Mouse (Mus musculus) embryonic facial prominence, embryonic 13.5 days (tissue): ENCODE data around the gene Khsrp. TPM values are rescaled to one million over a fixed set of nuclear protein-coding genes. Genes with fewer than 3 reads are reported as not detected.

Source experiments
- ATAC-seq: fragments of 200-750 bp; cut with Nextera tagmentation; 2 replicates; pipeline ENCODE4 v1.8.0; 2017; ENCODE audit warnings: low read depth; ENCODE audit not compliant: insufficient number of reproducible peaks, insufficient read depth, low FRiP score, low TSS enrichment
- H3K27ac ChIP-seq: fragments of 300-500 bp; sonication (generic); 2 replicates; pipeline ENCODE4 v1.5.1; 2015; ENCODE audit warnings: moderate library complexity, mild to moderate bottlenecking, inconsistent platforms
- H3K27me3 ChIP-seq: fragments of 300-500 bp; sonication (generic); 2 replicates; pipeline ENCODE4 v1.6.1; 2015; ENCODE audit warnings: mild to moderate bottlenecking, inconsistent platforms
- H3K36me3 ChIP-seq: fragments of 300-500 bp; sonication (generic); 2 replicates; pipeline ENCODE4 v1.6.1; 2015; ENCODE audit warnings: mild to moderate bottlenecking, inconsistent platforms
- H3K4me1 ChIP-seq: fragments of 300-500 bp; sonication (generic); 2 replicates; pipeline ENCODE4 v1.6.1; 2015; ENCODE audit warnings: inconsistent platforms
- H3K4me2 ChIP-seq: fragments of 300-500 bp; sonication (generic); 2 replicates; pipeline ENCODE4 v1.6.1; 2015; ENCODE audit warnings: moderate library complexity, mild to moderate bottlenecking, inconsistent platforms
- H3K4me3 ChIP-seq: fragments of 300-500 bp; sonication (generic); 2 replicates; pipeline ENCODE4 v1.5.1; 2015; ENCODE audit warnings: mild to moderate bottlenecking, inconsistent platforms
- H3K9ac ChIP-seq: fragments of 300-500 bp; sonication (generic); 2 replicates; pipeline ENCODE4 v1.6.1; 2015; ENCODE audit warnings: mild to moderate bottlenecking, inconsistent platforms
- H3K9me3 ChIP-seq: fragments of 300-500 bp; sonication (generic); 2 replicates; pipeline ENCODE4 v1.6.1; 2016; ENCODE audit warnings: inconsistent platforms
- WGBS: fragments of 180-500 bp; shearing (Covaris S2); methylation state at CpG from one replicate; pipeline ENCODE4 v1.1.7; 2015; ENCODE audit warnings: mixed read lengths; 5-methylcytosine and 5-hydroxymethylcytosine counted together
- polyA plus RNA-seq: library from polyadenylated mRNA; unstranded; fragments of >200 nt; fragmentation: Nextera tagmentation; extraction: Ambion mirVana; gene quantifications from 2 replicates; pipeline ENCODE4 v1.2.1, GENCODE M21; 2015

Gene Khsrp
- 45.7 and 49.8 TPM in 2 replicates for polyA plus RNA-seq

DNA sequence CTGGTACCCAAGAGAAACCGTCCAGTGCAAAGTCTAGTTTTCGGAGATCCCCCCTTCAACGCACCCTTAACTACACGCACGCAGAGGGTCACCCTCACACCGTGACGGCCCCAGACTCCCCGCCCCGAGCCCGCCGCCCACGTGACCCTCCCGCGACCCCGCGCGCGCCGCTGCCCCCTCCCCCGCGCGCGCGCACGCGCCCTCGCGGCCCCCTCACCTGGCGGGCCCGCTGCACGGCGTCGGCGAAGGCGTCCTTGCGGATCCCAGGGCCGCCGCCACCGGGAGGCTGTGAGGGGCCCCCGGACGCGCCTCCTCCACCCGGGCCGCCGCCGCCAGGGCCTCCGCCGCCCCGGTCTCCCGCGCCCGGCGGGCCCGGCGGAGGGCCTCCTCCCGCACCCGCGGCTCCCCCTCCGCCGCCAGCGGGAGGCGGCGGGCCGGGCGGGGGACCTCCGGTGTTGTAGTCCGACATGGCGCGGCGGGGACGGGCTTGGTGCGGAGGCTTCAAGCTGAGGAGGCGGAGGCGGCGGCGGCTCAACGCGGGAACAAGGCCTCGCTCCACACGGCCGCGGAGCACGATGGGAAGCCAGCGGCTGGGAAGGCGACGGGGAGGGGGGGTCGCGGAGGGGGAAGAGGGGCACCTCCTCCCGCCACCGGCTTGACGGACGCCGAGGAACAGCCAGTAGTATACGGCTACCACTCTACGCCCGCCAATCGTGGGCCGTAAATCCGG is at the start of gene Khsrp:
Gene Khsrp (minus strand): TSS at position 592 of the 730 bp plus-strand sequence.
- H3K36me3 ChIP-seq = peaks cover 31% of the 10 kb centered on the region
- WGBS = under 1% methylated on average over 74 of the region's 99 CpGs
- peak within 1 kb of the TSS; percentile 99 for H3K9ac ChIP-seq
- H3K4me1 ChIP-seq = peaks cover 17% of the 10 kb centered on the region
- peak within 1 kb of the TSS; percentile 94 for H3K27ac ChIP-seq
- peak within 1 kb of the TSS; percentile 92 for H3K4me2 ChIP-seq
- H3K4me3 ChIP-seq = peak within 1 kb of the TSS; percentile 90
- no peak for ATAC-seq
- H3K9me3 ChIP-seq = no peaks in the 10 kb centered on the region
- H3K27me3 ChIP-seq = 0 out of 2 replicates have a peak, but pooled peaks cover 3% of the 10 kb centered on the region

DNA sequence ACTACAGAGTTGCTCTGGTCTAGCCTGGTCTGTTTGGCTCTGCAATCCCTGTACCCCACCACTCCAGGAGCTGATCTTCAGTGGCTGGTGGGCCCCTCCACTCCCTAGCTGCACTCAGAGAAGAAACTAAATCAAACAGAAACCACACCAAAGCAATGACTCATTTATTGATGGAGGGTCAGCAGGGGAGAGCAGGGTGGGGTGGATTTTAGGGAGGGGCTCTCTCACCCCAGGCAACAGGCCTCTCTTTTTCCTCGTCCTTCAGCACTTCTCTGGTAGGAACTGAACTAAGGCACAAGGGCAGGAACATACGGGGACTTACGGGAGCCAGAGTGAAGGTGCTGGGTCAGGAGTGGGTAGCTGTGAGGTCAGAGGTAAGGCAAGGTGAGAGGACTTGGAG is 48.6 kb upstream of the Khsrp start:
- ATAC-seq = no peak
- 68% methylated on average over 3 of the region's 3 CpGs for WGBS
- no peaks in the 10 kb centered on the region for H3K9me3 ChIP-seq

DNA sequence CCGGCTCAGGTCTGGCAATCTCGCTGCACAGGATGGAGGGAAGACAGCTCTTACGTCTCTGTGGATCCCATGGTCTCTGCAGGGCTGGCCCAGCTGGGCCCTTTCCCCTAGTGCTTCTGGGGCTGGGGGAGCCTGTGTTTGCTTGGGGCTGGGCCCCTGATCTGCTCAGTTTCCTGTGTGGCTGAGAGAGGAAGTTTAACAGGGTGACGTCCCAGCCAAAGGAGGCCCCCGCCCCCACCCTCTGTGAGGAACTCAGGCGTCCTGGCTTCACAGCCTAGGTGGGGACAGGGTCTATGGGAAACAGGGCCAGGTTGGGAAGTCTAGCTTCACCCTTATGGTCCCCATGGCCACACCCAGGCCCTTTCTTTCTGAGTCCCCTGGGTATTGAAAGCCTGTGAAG is 47.0 kb upstream of the Khsrp start, which contains the start of gene Dennd1c:
Gene Dennd1c (minus strand): TSS at position 179 of the 400 bp plus-strand sequence.
- Histone ChIP-seq H3K9me3 (no peaks in the 10 kb centered on the region), H3K27me3 (no peaks in the 10 kb centered on the region), H3K27ac (no peak within 1 kb of the TSS), H3K36me3 (no peaks in the 10 kb centered on the region), H3K4me1 (no peaks in the 10 kb centered on the region), H3K4me3 (no peak within 1 kb of the TSS), H3K9ac (no peak within 1 kb of the TSS), H3K4me2 (no peak within 1 kb of the TSS)
- WGBS = 48% methylated on average over 6 of the region's 6 CpGs
- no peak for ATAC-seq

More for the DNA sequence above, 48.6 kb upstream of the Khsrp start:
- no peaks in the 10 kb centered on the region for H3K36me3 ChIP-seq
- 0 out of 2 replicates have a peak, but pooled peaks cover 4% of the 10 kb centered on the region for H3K27me3 ChIP-seq
- H3K4me1 ChIP-seq = no peaks in the 10 kb centered on the region
- H3K9ac ChIP-seq = no peak overlapping the region
- H3K4me3 ChIP-seq = no peak overlapping the region
- no peak overlapping the region for H3K27ac ChIP-seq
- H3K4me2 ChIP-seq = no peak overlapping the region

DNA sequence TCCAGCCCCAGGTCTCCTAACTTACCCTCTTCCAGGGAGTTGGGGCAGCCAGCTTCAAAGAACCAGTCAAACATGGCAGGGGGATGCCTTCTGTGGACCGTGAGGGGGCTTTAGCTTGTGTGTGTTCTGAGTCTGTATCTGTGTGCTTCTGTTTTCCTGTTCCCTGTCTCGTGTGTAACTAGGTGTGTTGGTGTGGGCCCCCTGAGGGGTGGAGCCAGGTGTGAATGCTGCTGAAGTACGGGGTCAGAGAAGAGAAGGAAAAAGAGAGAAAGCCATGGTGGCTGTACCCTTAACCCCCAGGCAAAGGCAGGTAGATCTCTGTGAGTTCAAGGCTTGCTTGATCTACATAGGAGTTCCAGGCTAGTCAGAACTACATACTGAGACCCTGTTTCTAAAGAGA is 45.6 kb upstream of the Khsrp start:
- no peak for ATAC-seq
- H3K27me3 ChIP-seq = no peaks in the 10 kb centered on the region; the same call in 1 of the 2 replicates

DNA sequence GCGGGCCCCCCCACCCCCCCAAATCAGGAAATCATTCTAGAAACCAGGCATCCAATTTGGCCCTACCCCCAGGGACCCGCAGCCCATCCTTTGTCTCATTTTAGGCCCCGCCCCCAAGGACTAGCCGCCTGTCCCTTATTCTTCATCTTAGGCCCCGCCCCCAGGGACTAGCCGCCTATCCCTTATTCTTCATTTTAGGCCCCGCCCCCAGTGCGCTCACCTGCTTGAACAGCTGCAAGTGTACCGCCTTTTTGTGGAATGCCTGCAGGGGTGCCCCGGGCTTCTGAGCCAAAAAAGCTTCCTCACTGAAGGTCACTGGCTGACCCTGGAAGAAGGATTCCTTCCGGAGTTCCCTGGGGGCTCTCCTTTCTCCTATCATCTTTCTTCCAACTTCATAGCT is 39.4 kb upstream of the Khsrp start:
- Histone ChIP-seq H3K4me3 (peak overlapping the region; percentile 9; the same call in 1 of the 2 replicates), H3K9ac (no peak overlapping the region), H3K36me3 (no peaks in the 10 kb centered on the region), H3K27me3 (peaks cover 29% of the 10 kb centered on the region), H3K27ac (no peak overlapping the region), H3K4me2 (peak overlapping the region; percentile 14; the same call in 1 of the 2 replicates), H3K9me3 (no peaks in the 10 kb centered on the region), H3K4me1 (no peaks in the 10 kb centered on the region)
- WGBS = 3% methylated on average over 11 of the region's 11 CpGs
- 0 out of 2 replicates have a peak, but pooled peaks have one; percentile 56 for ATAC-seq

More for the DNA sequence above, 45.6 kb upstream of the Khsrp start:
- no peaks in the 10 kb centered on the region for H3K9me3 ChIP-seq
- no peak overlapping the region for H3K4me3 ChIP-seq
- no peak overlapping the region for H3K4me2 ChIP-seq
- H3K4me1 ChIP-seq = no peaks in the 10 kb centered on the region
- H3K27ac ChIP-seq = no peak overlapping the region
- WGBS = 56% methylated on average over 3 of the region's 3 CpGs
- no peak overlapping the region for H3K9ac ChIP-seq
- H3K36me3 ChIP-seq = no peaks in the 10 kb centered on the region

DNA sequence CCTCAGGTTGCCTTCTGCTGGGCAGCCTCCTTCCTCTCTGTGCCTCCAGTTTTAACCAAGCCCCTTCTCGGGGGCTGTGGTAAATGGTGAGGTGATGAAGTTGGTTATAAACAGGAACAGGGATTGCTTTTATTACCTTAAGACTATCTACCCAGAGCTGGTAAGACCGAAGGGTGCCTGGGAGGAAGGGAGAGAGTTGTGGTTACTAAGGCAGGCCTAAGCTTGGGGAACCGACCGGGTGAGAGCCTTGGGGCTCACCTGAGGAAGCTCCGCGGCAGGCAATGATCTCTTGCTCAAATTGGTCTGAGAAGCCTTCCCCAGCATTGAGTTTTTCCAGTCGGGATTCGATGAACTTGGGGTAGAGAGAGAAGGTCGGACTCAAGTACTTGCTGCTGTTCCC is 39.0 kb upstream of the Khsrp start:
- Histone ChIP-seq H3K4me2 (peak overlapping the region; percentile 14), H3K9ac (no peak overlapping the region), H3K36me3 (no peaks in the 10 kb centered on the region), H3K9me3 (no peaks in the 10 kb centered on the region), H3K27me3 (peaks cover 32% of the 10 kb centered on the region), H3K4me3 (peak overlapping the region; percentile 9; the same call in 1 of the 2 replicates), H3K27ac (no peak overlapping the region), H3K4me1 (no peaks in the 10 kb centered on the region)
- no peak for ATAC-seq
- WGBS = 11% methylated on average over 9 of the region's 9 CpGs

DNA sequence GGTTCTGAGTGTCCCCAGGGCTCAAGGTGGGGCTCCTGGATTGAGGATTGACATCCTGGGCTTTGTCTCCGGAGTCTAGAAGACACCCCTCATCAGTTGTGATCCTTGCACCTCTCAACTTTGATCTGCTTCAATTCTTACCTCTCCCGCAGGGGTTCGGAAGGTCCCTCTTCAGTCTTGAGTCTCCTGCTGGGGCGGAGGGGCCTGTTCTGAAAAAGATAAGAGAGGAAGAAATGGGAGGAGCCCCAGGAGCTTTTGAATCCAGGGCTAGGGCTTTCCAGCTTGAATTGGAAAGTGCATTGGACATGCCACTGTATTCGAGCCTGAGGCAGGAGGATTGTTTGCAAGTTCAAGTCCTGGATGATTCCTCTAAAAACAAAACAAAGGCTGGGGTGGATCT is 35.6 kb upstream of the Khsrp start:
- Histone ChIP-seq H3K27me3 (peaks cover 64% of the 10 kb centered on the region), H3K9me3 (no peaks in the 10 kb centered on the region), H3K9ac (no peak overlapping the region), H3K4me1 (peaks cover 4% of the 10 kb centered on the region; the same call in 1 of the 2 replicates), H3K4me2 (no peak overlapping the region), H3K4me3 (no peak overlapping the region), H3K27ac (no peak overlapping the region), H3K36me3 (no peaks in the 10 kb centered on the region)
- WGBS = 66% methylated on average over 5 of the region's 5 CpGs
- ATAC-seq = no peak

DNA sequence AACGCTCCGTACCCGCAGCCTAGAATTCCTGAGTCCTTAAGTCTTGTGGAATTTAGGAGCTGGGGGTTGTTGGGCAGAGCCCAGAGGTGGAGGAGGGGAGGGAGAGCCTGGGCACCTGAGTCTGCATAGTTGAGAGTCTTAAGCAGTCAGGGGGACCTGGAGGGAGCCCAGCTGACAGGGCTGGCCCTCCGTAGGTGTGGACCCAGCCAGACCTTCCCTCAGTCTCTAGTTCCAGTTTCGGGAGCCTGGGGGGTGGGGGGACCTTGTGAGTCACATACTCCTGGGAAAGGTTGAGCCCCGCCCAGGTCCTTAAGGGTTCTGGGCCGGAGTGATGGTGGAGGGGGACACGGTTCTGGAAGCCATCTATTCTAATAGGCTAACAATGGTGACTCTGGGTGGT is 31.7 kb upstream of the Khsrp start:
- peaks cover 65% of the 10 kb centered on the region for H3K27me3 ChIP-seq
- 7% methylated on average over 8 of the region's 8 CpGs for WGBS

DNA sequence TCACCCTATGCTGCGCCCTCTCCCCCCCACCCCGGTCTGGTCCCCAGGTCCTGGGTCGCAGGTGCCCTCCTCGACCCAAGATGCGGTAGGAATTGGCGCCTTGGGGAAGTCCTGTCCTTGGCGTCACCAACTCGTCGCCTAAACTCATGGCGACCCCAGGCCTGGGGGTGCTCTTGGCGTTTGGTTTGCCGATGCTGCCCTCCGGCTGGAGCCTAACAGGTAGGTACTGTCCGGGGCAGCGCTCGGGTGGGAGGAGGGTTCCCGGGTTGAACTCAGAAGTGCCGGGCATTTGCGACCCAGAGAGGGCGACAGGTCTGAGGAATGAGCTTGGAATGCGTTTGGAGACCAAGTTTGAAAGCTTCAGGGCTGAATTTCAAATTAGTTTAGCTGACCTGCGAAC is 31.2 kb upstream of the Khsrp start:
- H3K36me3 ChIP-seq = no peaks in the 10 kb centered on the region
- H3K9ac ChIP-seq = peak overlapping the region; percentile 32; the same call in 1 of the 2 replicates
- H3K9me3 ChIP-seq = no peaks in the 10 kb centered on the region
- 1% methylated on average over 22 of the region's 22 CpGs for WGBS
- no peak for ATAC-seq
- H3K4me1 ChIP-seq = peaks cover 22% of the 10 kb centered on the region
- peak overlapping the region; percentile 38 for H3K4me3 ChIP-seq
- H3K27me3 ChIP-seq = peaks cover 64% of the 10 kb centered on the region
- H3K27ac ChIP-seq = no peak overlapping the region
- peak overlapping the region; percentile 55 for H3K4me2 ChIP-seq

More for the DNA sequence above, 31.7 kb upstream of the Khsrp start:
- Histone ChIP-seq H3K4me1 (peaks cover 22% of the 10 kb centered on the region), H3K4me2 (peak overlapping the region; percentile 55; the same call in 1 of the 2 replicates), H3K9me3 (no peaks in the 10 kb centered on the region), H3K9ac (no peak overlapping the region), H3K27ac (no peak overlapping the region), H3K36me3 (no peaks in the 10 kb centered on the region), H3K4me3 (0 out of 2 replicates have a peak overlapping the region, but pooled peaks have one; percentile 38)
- no peak for ATAC-seq

DNA sequence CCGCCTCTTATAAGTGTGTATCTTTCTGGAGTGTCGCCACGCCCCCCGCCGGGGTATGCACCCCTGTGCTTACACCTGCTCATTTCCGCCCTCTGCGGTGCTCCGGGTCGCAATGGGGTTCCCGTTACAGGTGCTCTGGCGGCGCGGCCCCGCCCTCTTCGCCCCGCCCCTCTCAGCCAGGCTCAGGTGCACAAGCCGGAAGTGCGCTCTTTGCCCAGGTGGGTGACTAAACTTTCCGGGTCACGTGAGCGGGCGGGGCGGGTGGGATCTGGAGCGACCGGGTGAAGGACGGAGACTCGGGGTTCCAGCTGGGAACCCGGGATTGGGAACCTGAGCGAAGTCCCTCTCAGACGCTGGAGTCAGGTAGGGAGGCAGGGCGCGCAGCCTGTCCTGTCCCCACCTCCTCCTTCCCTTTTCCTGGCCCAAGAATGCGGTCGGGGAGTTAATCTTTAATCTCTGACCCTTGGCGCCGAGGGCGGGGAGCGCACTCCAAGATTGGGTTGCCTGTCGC is 30.7 kb upstream of the Khsrp start:
- Histone ChIP-seq H3K4me3 (peak overlapping the region; percentile 38), H3K36me3 (no peaks in the 10 kb centered on the region), H3K27ac (no peak overlapping the region), H3K27me3 (peaks cover 59% of the 10 kb centered on the region), H3K9ac (peak overlapping the region; percentile 32; the same call in 1 of the 2 replicates), H3K4me2 (peak overlapping the region; percentile 55), H3K4me1 (peaks cover 22% of the 10 kb centered on the region), H3K9me3 (no peaks in the 10 kb centered on the region)
- no peak for ATAC-seq
- WGBS = 2% methylated on average over 39 of the region's 39 CpGs

DNA sequence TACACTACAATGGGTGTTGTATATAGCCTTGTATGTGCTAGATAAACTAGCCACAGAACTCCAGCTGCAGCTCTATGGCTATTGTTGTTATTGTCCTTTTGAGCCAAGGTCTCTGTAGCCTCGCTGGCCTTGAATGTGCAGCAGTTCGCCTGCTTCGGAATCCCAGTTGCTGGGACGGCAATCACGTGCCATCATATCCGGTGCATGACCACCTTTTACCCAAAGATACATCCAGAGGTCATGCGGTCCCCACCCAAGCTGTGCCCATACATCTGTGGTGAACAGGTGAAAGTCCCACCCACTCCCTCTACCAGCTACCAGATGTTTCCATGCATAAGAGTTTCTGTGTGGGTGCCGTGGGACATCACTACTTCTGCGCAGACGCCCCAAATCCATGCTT is 29.7 kb upstream of the Khsrp start:
- WGBS = 41% methylated on average over 10 of the region's 10 CpGs

More for the DNA sequence above, 29.7 kb upstream of the Khsrp start:
- H3K9me3 ChIP-seq = no peaks in the 10 kb centered on the region
- H3K9ac ChIP-seq = no peak overlapping the region
- H3K27me3 ChIP-seq = peaks cover 51% of the 10 kb centered on the region
- peaks cover 4% of the 10 kb centered on the region; the same call in 1 of the 2 replicates for H3K36me3 ChIP-seq
- ATAC-seq = no peak
- H3K4me3 ChIP-seq = peak overlapping the region; percentile 81; the same call in 1 of the 2 replicates
- peaks cover 22% of the 10 kb centered on the region for H3K4me1 ChIP-seq
- H3K4me2 ChIP-seq = peak overlapping the region; percentile 82
- no peak overlapping the region for H3K27ac ChIP-seq
